Mouse (Mus musculus): ENCODE measurements around the gene Gfod1.
A peak's percentile ranks its signal among the peaks of the same experiment; 100 is the strongest.

Gene Gfod1

GRCm38 (mm10) chr13:43199282-43199681 is 104.7 kb downstream of the Gfod1 start:
- no peak for DNase-seq

- DNase-seq, result no peak
Observed at GRCm38 (mm10) chr13:43197187-43197586, 106.8 kb downstream of the Gfod1 start.

- peak; percentile 96 for DNase-seq
Observed at GRCm38 (mm10) chr13:43196000-43196399, 108.0 kb downstream of the Gfod1 start.

DNA sequence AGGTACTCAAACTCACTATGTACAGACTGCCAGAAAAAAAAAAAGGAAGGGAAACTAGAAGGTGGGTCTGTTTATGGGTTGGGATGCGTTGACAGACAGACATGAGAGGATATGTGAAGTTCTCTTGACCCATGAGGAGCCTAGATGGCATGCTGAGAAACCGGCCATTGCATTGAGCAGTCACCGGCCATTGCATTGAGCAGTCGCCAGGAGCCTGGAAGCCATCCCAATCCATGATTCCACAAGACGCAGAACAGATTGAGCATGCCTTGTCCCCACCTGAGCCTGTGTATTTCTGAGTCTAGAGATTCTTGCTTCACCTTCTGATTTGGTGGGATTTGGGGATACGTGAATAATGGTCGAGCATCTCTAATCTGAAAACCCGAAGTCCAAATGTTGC is 110.0 kb downstream of the Gfod1 start:
- no peak for DNase-seq

DNA sequence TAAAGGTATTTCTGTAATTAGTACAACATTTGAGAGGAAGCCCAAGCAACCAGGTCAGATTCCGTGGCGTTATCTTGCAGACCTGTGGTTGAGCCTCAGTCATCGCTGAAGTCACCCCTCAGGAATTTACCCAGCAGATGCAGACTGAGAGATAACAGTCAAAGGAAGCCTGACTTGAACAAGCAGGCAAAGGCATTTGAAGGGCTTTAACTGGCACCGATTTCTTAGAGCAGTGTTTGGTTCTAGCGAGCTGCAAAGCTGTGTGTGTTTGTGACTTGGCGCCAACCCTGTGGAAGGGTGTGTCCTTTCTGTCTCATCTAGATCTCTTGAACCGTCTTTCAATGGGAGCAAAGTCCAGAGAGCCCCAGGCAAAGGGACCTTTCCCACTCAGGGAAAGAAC is 110.7 kb downstream of the Gfod1 start:
- DNase-seq, result no peak

- DNase-seq, result peak; percentile 97
Observed at GRCm38 (mm10) chr13:43191741-43192192, 112.2 kb downstream of the Gfod1 start.

- DNase-seq, result no peak
Observed at GRCm38 (mm10) chr13:43191290-43191689, 112.7 kb downstream of the Gfod1 start.

DNA sequence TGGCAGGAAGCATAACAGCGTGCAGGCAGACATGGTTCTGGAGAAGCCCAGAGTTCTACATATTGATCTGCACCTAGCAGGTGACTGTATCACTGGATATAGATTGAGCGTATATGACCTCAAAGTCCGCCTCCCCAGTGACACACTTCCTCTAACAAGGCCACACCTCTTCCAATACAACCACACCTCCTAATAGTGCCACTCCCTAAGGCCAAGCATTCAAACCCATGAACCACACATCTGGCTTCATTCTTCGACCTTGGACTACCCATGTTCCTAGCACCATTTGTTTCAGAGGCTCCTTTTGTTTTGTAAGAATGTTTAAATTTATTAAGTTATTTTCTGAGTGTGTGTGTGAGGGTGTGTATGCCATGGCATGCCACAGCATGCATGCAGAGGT is 116.2 kb downstream of the Gfod1 start:
- no peak for DNase-seq

DNA sequence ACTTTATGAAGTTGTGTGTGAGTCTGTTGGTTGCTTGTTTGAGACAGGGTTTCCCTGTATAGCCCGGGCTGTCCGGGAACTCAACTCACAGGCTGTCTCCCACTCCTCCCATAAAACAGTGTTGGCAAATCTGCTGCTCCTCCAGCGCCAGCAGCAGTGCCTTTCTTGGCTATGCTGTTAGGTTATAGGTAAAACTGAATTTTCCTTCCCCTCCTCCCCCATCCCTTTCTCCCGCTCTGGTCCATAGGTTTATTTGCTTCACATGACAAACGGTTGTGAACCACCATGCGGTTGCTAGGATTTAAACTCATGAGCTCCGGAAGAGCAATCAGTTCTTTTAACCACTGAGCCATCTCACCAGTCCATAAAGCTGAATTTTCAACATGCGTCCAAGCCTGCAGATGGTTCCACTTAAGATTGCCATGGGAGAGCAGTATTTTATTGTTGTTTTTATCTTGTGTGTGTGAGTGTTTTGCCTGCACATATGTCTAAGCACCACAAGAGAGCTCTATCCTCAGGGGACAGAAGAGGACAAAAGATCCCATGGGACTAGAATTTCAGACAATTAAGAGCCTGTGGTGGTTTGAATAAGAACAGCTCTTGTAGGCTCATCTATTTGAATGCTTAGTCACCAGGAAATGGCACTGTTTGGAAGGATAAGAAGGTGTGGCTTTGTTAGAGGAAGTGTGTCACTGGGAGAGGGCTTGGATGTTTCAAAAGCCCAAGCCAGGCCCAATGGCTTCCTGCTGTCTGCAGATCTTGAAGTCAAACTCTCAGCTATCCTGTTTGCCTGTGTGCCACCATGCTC is 120.5 kb downstream of the Gfod1 start:
- DNase-seq, result no peak

DNA sequence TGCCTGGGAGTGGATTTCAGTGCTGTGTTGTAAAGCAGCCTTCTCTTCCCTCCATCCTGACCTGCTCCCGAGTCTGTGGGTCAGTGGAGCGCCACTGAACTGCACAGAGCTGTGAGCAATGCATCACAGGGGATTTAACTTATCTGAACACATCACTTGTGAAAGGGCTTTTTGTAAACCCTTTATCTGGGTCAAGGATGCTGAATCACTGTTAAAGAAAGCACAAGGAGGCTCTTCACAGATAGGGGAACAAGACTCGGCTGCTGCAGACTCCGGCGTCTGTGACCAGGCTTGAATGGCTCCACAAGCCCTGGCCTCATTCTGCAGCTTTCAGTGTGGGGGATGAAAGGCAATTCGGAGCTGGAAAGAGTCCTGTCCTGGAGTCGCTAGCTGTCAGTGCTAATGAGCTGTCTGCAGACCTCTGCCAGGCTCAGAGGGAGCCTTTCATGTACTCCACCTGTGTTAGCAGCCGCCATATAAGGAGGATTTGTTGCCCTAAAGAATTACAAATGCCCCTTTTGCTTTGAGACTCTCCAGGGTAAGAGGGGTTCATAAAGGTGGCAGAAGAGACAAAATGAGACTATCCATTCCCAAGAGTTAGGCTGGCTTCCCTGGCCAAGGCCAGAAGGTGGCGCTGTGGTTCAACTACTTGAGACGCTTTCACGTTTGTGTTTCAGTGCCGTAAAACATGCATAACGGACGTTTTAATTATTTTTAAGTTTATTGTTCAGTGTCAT is 121.3 kb downstream of the Gfod1 start:
- peak; percentile 92 for DNase-seq

DNA sequence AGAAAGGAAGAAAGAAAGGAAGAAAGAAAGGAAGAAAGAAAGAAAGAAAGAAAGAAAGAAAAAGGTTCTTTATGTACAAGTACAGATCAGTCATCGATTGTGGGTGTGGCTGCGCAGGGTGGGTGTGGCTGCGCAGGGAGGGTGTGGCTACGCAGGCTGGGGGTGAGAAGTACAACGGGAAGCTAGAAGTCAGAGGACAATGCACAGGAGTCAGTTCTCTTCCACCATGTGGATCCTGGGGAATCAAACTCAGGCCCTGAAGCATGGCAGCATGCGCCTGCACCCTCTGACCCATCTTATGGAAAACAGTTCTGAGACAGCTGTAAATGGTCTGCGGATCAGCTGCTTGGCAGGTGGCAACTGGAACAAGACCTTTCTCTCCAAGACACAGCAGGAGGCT is 122.9 kb downstream of the Gfod1 start:
- no peak for DNase-seq

DNA sequence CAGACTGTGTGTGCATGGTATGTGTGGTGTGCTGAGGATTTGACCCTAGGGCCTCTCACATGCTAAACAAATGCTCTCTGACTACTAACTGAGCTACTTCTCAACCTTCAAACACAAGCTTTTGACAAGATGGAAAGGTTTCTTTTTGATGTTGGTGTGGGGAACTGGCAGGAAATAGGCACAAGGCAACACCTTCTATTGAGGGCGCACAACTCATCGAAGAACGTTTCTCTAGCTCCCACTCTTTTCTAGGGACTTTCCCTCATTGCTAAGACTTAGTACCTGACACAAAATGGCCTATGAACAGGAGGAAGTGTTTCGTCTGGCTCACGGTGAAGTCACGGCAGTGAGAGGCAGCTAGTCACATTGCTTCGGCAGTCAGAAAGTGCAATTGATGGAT is 126.7 kb downstream of the Gfod1 start:
- DNase-seq, result no peak

- no peak for DNase-seq
Observed at GRCm38 (mm10) chr13:43176676-43177075, 127.3 kb downstream of the Gfod1 start.

GRCm38 (mm10) chr13:43173262-43173661 is 130.7 kb downstream of the Gfod1 start:
- peak; percentile 96 for DNase-seq

GRCm38 (mm10) chr13:43172036-43172713 is 131.8 kb downstream of the Gfod1 start:
- DNase-seq, result no peak

DNA sequence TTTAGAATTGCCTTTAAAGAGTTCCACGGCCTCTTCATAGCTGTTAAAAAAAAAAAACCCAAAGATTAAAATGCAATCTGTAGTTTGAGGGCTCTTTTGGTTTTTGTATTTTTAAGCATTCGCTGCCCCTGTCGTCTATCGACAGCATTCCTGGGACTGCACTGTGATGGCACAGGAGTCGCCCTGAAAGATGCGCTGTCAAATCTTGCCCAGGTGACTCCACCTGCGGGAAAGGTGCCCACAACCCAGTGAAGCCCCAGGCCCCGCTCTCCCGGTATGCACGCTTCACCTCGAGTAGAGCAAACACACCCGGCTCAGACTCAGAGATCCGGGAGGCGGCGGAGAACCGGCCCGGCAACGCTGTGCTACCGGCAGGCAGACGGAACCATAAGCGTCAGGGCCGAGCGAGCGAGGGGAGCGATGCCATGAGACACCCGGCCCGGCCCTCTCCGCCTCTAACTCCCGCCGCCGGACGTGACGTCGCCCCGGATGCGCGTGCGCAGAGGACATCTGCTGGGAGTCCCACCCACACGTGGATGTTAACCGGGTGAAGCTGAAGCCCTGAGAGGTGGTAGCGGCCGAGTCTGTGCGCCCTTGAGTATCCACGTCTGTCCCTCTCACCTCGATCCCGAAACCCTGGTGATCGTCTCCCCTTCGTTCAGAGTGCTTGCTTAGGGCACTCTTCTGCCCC is 132.8 kb downstream of the Gfod1 start, which contains the start of gene Tbc1d7:
Gene Tbc1d7 (minus strand): TSS at position 482 of the 691 bp plus-strand sequence.
- peak; percentile 100 for DNase-seq

DNA sequence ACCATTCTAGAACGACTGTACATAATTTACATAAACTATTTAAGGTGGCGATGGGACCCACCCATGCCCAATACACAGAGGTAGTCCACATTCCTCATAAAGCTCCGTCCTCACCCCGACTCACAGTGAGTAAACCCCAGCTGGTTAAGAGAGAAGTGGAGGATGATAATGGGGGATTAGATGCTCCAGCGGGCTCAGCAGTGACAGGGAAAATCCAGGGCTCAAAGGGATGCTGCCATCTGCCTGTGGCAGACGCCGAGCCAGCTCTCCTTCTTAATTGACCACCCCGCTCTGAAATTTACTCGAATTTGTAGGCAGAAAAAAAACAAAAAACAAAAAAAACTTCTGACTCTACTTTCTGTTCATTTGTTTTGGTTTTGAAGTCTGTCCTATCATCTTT is 136.3 kb downstream of the Gfod1 start:
- no peak for DNase-seq

DNA sequence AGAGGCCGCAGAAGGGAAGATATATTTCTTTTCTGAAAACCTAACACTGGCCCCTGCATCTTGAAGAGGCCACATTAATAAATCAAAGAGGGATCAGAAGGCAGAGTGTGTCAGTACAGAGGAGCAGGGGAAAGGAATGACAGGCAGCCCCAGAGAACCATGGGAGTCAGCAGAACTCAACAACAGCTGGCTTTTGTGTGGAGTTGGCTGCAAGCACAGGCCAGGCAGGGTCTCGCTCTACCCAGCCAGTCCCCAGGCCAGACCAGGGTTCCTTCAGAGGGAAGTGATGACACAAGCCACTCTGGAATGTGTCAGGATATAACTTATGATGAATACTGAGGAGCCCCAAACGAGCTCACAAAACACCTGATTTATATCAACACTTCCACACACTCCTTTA is 144.5 kb downstream of the Gfod1 start:
- peak; percentile 96 for DNase-seq

GRCm38 (mm10) chr13:43158281-43158680 is 145.7 kb downstream of the Gfod1 start:
- no peak for DNase-seq

GRCm38 (mm10) chr13:43157370-43157769 is 146.6 kb downstream of the Gfod1 start:
- DNase-seq, result no peak

GRCm38 (mm10) chr13:43152005-43152520 is 151.9 kb downstream of the Gfod1 start:
- peak; percentile 95 for DNase-seq

GRCm38 (mm10) chr13:43149661-43150060 is 154.3 kb downstream of the Gfod1 start:
- DNase-seq, result no peak

- no peak for DNase-seq
Observed at GRCm38 (mm10) chr13:43148692-43149091, 155.3 kb downstream of the Gfod1 start.

All from heart, adult 11 months (tissue).